Mouse (Mus musculus) liver, adult 2 months (tissue): ENCODE measurements around the gene Pfpl. TPM values are rescaled to one million over a fixed set of nuclear protein-coding genes. Genes with fewer than 3 reads are reported as not detected.
A peak's percentile ranks its signal among the peaks of the same experiment; 100 is the strongest.

Source experiments
- DNase-seq: peaks from one replicate; pipeline ENCODE4 v3.0.0-alpha.2; 2011; ENCODE audit warnings: low read depth, low spot score; ENCODE audit errors: extremely low read depth
- H3K27ac ChIP-seq: fragments of 200-500 bp; replicated peaks from 2 replicates; pipeline ENCODE4 v1.5.1; 2012; ENCODE audit warnings: low read depth, mild to moderate bottlenecking, control low read depth, inconsistent platforms, low read length; ENCODE audit not compliant: insufficient read depth
- H3K27me3 ChIP-seq: fragments of 200-500 bp; 2 replicates; pipeline ENCODE4 v1.6.1; 2012; ENCODE audit warnings: mild to moderate bottlenecking, moderate library complexity, low read length, inconsistent platforms; ENCODE audit not compliant: control insufficient read depth, insufficient read depth
- H3K36me3 ChIP-seq: fragments of 200-500 bp; 2 replicates; pipeline ENCODE4 v1.6.1; 2012; ENCODE audit warnings: low read length, inconsistent platforms; ENCODE audit not compliant: control insufficient read depth, insufficient read depth
- H3K4me1 ChIP-seq: fragments of 200-500 bp; 2 replicates; pipeline ENCODE4 v1.6.1; 2011; ENCODE audit warnings: low read length; ENCODE audit not compliant: control insufficient read depth, insufficient read depth
- H3K4me3 ChIP-seq: fragments of 200-500 bp; 2 replicates; pipeline ENCODE4 v1.5.1; 2011; ENCODE audit warnings: low read depth, mild to moderate bottlenecking, control low read depth, low read length, moderate library complexity; ENCODE audit not compliant: insufficient read depth
- H3K79me2 ChIP-seq: fragments of 200-500 bp; 2 replicates; pipeline ENCODE4 v1.6.1; 2012; ENCODE audit warnings: inconsistent platforms, mild to moderate bottlenecking, low read length, moderate library complexity; ENCODE audit not compliant: control insufficient read depth, insufficient read depth
- H3K9ac ChIP-seq: fragments of 200-500 bp; 2 replicates; pipeline ENCODE4 v1.6.1; 2012; ENCODE audit warnings: low read depth, mild to moderate bottlenecking, control low read depth, inconsistent platforms, low read length
- CTCF ChIP-seq: fragments of 200-500 bp; IDR thresholded peaks from 2 replicates; pipeline ENCODE4 v1.5.1; 2011; ENCODE audit warnings: low read depth, low read length, control low read depth
- POLR2A ChIP-seq: fragments of 200-500 bp; IDR thresholded peaks from 2 replicates; pipeline ENCODE4 v1.6.1; 2011; ENCODE audit warnings: low read length, control low read depth; ENCODE audit not compliant: insufficient read depth; ENCODE audit errors: extremely low read depth
- WGBS: fragments of 180-500 bp; shearing (Covaris S2); methylation state at CpG from one replicate; pipeline ENCODE4 v1.1.7; 2018; 5-methylcytosine and 5-hydroxymethylcytosine counted together
- polyA plus RNA-seq: library from polyadenylated mRNA; depleted of rRNA; stranded (reverse); fragments of >200 nt; gene quantifications from 2 replicates; pipeline ENCODE4 v1.2.3, GENCODE M21; 2012
- total RNA-seq: library from RNA; depleted of rRNA; stranded (reverse); fragments of >200 nt; gene quantifications from 2 replicates; pipeline ENCODE4 v1.2.3, GENCODE M21; 2014

Gene Pfpl
- total and polyA plus RNA-seq, 2 experiments = not detected

DNA sequence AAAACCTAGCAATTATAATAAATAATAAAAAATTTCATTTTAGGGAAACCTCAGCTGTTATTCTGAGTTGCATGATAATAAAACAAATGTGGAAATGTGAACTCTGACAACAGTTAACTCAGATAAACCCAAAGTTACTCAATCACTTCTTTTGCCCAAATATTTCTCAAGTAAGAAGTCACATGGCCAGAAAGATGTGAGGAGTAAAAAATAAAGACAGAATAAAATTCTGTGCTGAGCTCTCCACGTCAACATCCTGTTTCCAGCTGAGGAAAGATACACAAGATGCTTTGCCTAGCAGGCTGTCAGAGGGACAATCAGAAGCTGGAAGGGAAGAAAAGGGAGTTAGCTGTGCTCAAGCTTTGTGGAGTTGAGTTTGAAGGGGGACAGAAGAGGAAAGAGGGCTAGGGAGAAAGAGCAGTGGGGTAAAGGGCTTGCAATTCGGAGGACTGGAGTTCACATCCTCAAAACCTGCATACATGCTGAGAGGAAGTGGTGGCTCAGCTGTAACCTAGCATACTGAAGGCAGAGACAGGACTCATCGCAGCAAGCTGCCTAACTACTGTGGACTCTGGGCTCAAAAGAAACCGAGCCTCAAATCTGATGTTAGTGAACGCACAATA, 12.5 kb downstream of the Pfpl start:
- Histone ChIP-seq H3K4me1 (peaks cover 14% of the 10 kb centered on the region), H3K36me3 (no peaks in the 10 kb centered on the region), H3K9ac (peak overlapping the region; percentile 55), H3K27me3 (no peaks in the 10 kb centered on the region), H3K27ac (peak overlapping the region; percentile 80), H3K4me3 (no peak overlapping the region), H3K79me2 (no peaks in the 10 kb centered on the region)
- TF ChIP-seq POLR2A = no peak
- no peak for TF ChIP-seq CTCF
- peak; percentile 86 for DNase-seq
- WGBS = 45% methylated on average over 5 of the region's 5 CpGs

GRCm38 (mm10) chr19:12442560-12442959, 14.9 kb downstream of the Pfpl start:
- Histone ChIP-seq H3K36me3 (no peaks in the 10 kb centered on the region), H3K4me3 (no peak overlapping the region), H3K27me3 (no peaks in the 10 kb centered on the region), H3K4me1 (peaks cover 18% of the 10 kb centered on the region), H3K79me2 (no peaks in the 10 kb centered on the region), H3K27ac (no peak overlapping the region), H3K9ac (no peak overlapping the region)
- TF ChIP-seq CTCF (no peak), POLR2A (no peak)
- WGBS = 74% methylated on average over 4 of the region's 4 CpGs
- no peak for DNase-seq

GRCm38 (mm10) chr19:12445014-12445413, 17.3 kb downstream of the Pfpl start:
- 5% methylated on average over 3 of the region's 3 CpGs for WGBS
- peak; percentile 94 for DNase-seq

GRCm38 (mm10) chr19:12457401-12458066, 29.8 kb downstream of the Pfpl start:
- Histone ChIP-seq H3K4me3 (no peak overlapping the region), H3K79me2 (no peaks in the 10 kb centered on the region), H3K27me3 (no peaks in the 10 kb centered on the region), H3K36me3 (no peaks in the 10 kb centered on the region), H3K27ac (peak overlapping the region; percentile 68; the same call in 1 of the 2 replicates), H3K9ac (no peak overlapping the region), H3K4me1 (no peaks in the 10 kb centered on the region)
- DNase-seq = no peak
- TF ChIP-seq POLR2A (no peak), CTCF (no peak)
- 82% methylated on average over 12 of the region's 12 CpGs for WGBS

More at GRCm38 (mm10) chr19:12445014-12445413, 17.3 kb downstream of the Pfpl start:
- no peaks in the 10 kb centered on the region for H3K36me3 ChIP-seq
- peaks cover 13% of the 10 kb centered on the region for H3K4me1 ChIP-seq
- no peak overlapping the region for H3K9ac ChIP-seq
- H3K27me3 ChIP-seq = no peaks in the 10 kb centered on the region
- no peaks in the 10 kb centered on the region for H3K79me2 ChIP-seq
- TF ChIP-seq CTCF (no peak), POLR2A (no peak)
- no peak overlapping the region for H3K4me3 ChIP-seq
- no peak overlapping the region for H3K27ac ChIP-seq

- TF ChIP-seq POLR2A (no peak), CTCF (no peak)
- H3K79me2 ChIP-seq = no peaks in the 10 kb centered on the region
- H3K4me1 ChIP-seq = peaks cover 7% of the 10 kb centered on the region; the same call in 1 of the 2 replicates
- no peak overlapping the region for H3K4me3 ChIP-seq
- no peak overlapping the region for H3K27ac ChIP-seq
- DNase-seq = no peak
- WGBS = 80% methylated on average over 4 of the region's 4 CpGs
- H3K36me3 ChIP-seq = no peaks in the 10 kb centered on the region
- no peaks in the 10 kb centered on the region for H3K27me3 ChIP-seq
- H3K9ac ChIP-seq = no peak overlapping the region
Observed at GRCm38 (mm10) chr19:12459516-12459915, 31.8 kb downstream of the Pfpl start.
